Mouse (Mus musculus): ENCODE data around the gene Gpc3.

Gene Gpc3

DNA sequence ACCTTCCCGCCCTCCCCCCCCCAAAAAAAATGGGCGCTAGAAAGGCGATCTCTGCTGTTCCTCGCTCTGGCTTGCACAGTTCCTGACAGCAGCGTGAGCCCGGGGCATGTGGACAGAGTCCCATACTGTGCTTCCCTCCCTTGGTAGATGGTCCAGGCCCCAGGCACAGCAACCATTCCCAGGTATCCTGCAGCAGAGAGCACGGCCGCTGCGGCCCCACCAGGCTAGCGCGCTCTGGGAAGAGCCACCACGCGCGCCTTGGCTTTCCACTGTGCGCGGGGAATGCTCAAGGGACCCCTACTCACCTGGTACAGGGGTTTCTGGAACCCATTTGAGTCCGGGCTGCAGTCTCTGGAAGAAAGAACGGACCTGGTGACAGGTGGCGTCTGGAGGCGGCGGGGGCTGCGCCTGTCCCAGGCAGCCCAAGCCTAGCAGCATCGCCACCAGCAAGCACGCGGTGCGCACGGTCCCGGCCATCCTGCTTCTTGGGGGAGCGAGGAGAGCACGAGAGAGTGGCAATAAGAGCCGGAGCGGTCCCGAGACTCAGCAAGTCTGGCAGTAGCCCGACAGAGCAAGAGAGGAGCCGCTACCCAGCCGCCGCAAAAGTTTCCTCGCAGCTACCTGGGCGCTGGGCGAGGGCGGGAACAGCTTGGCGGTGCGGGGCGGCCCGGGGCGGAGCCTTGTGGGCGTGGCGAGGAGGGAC is at the start of gene Gpc3:
Gene Gpc3, minus strand, starts transcription at position 623 of the 703 bp plus-strand sequence.
- DNase-seq (ENCODE audit: low spot score in 2 of 2): peak in 1 of 2 experiments; percentile 61

- DNase-seq (ENCODE audit: low spot score in 2 of 2): peak in 1 of 2 experiments; percentile 20
These were observed 38.2 kb upstream of the Gpc3 start for GRCm38 (mm10) chrX:52651975-52652374.

- no peak for DNase-seq (ENCODE audit: low spot score in 2 of 2)
These were observed 37.8 kb upstream of the Gpc3 start for GRCm38 (mm10) chrX:52651472-52651948.

DNA sequence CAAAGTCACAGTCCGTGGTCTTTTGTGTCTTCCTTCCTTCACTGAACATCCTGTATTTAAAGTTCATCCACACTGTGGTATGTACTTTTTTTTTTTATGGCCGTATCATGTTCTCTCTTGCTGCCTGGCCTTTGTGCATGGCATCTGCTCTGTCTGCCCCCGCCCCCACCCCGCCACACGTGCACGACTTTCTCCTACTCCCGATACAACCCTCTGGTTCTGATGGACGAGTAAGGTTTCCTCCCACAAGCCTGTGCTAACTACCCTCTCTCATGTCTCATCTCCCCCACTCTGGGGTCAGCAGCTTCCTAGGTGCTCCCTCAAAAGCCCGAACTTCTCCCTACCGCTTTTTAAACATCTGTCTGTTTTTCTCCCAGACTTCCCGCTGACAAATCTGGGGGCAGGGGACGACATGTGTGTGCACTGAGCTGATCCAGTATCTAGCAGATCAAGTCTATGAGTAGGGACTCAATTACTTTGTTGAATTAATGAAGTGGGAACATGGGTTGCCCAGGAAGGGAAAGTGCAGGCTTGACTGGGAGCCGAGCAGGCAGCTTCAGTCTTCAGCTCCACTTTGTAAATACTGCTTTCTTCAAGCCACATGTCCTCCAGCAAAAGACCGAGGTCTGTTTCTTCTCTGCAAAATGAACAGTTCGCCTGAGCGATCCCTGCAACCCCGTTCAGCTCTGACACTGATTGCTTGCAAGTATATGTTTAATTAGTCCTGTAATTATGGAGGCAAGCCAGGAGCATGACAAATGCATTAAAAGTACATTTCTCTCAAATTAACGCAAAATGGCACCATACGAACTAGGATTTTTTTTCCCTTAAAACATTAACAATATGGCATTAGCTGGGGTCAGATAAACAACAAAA is 35.4 kb upstream of the Gpc3 start:
- no peak for DNase-seq (ENCODE audit: low spot score in 2 of 2)

GRCm38 (mm10) chrX:52644393-52644792 is 30.6 kb upstream of the Gpc3 start:
- DNase-seq (ENCODE audit: low spot score in 2 of 2): no peak

DNA sequence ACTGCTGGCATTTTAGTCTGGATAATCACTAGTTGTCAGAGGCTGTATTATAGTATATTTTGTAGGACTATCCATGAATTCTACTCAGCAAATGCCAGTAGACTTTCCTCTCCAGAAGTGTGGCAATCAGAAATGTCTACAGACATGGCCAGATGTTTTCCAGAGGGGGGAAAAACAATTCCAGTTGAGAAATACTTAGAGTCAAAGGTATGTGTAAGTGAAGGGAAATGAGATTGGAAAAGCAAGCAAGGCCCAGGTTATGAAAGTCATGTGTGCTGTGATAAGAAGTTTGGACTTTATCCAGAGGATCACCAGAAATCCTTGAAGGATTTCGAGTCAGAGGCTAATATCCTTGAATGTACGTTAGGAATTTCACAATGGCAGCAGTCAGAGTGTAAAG is 29.6 kb upstream of the Gpc3 start:
- DNase-seq (ENCODE audit: low spot score in 2 of 2): no peak

DNA sequence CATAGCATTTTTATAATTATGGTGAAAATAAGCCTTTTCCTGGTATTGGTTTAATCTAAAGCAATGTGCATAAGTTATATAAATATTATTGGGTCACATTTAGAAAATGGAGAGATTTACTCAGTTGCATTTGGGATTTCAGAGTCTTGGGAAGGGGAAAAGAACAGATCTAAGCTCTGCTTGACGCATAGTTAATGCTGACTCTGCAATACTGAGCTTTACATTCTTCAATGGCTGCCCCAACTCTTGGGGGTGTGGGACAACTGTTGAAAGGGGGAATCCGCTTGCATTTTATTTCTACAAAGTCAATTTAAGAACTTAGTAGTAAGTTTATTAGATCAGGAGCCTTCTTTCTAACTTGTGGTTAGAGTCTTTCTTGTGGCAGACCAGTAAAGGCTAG is 28.4 kb upstream of the Gpc3 start:
- DNase-seq (ENCODE audit: low spot score in 2 of 2): no peak

- DNase-seq (ENCODE audit: low spot score in 2 of 2): no peak
These were observed 23.7 kb upstream of the Gpc3 start for GRCm38 (mm10) chrX:52637419-52637818.

DNA sequence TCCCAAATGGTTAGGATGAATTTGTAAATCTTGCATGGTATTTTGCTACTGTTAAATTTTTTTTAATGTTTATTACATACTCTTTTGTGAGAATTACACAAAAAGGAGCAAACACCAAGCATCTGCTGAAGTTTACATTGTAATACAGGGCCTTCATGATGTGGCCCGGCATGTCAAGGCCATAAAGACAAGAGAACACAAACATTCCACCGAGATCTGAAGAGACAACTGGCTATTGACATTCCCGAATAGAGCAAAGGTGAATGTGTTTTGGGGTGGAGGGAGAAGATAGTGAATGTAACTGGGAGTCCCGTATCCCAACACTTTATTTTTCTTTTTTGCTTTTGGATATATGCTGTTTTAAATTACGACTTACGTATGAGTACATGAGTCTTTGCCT is 20.2 kb upstream of the Gpc3 start:
- DNase-seq (ENCODE audit: low spot score in 2 of 2): no peak

- DNase-seq (ENCODE audit: low spot score in 2 of 2): no peak
These were observed 19.1 kb upstream of the Gpc3 start for GRCm38 (mm10) chrX:52632688-52633324.

- no peak for DNase-seq (ENCODE audit: low spot score in 2 of 2)
These were observed 13.4 kb upstream of the Gpc3 start for GRCm38 (mm10) chrX:52626963-52627716.

DNA sequence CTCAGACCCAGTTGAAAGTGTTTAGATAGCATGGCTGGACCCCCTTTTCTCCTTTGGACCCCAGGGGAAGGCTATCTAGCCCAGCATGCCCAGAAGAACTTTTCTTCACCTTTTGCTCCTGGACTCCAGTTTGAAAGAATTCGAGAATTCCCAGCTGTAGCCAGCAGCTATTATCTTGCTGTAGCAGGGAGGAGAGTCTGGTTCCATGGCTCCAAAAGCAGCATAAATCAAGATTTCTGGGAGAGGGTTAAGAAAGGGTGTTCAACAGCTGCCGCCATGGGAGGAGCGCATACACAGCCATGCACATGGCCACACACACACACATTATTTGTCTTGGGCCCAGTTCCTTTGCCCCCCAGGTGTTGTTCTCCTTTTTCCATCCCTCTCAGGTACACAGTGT is 4.1 kb upstream of the Gpc3 start:
- DNase-seq (ENCODE audit: low spot score in 2 of 2): no peak

DNA sequence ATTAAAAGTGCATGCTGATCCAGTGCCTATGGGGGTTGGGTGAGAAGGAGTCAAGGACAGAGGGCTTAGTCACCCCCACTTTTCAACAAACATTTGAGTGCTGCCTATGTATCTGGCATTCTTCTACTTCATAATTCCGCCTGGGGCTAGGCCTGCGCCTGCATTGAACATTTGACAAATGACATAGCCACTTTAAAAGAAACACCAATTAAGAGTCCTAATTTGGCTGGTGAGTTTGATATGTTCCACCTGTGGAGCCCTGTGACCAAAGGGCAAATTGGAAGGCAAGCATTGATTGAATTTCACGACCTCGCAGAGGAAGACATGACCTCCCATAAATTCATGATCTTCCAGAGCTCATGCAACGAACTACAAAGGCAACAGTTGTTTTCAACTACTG is 2.4 kb upstream of the Gpc3 start:
- no peak for DNase-seq (ENCODE audit: low spot score in 2 of 2)

GRCm38 (mm10) chrX:52614031-52614381 is 256 bp upstream of the Gpc3 start:
- DNase-seq (ENCODE audit: low spot score in 2 of 2): peak; percentile 21 to 35

GRCm38 (mm10) chrX:52612806-52613205 is 944 bp downstream of the Gpc3 start:
- DNase-seq (ENCODE audit: low spot score in 2 of 2): no peak

- peak in 1 of 2 experiments; percentile 6 for DNase-seq (ENCODE audit: low spot score in 2 of 2)
These were observed 1.6 kb downstream of the Gpc3 start for GRCm38 (mm10) chrX:52611987-52612670.

DNA sequence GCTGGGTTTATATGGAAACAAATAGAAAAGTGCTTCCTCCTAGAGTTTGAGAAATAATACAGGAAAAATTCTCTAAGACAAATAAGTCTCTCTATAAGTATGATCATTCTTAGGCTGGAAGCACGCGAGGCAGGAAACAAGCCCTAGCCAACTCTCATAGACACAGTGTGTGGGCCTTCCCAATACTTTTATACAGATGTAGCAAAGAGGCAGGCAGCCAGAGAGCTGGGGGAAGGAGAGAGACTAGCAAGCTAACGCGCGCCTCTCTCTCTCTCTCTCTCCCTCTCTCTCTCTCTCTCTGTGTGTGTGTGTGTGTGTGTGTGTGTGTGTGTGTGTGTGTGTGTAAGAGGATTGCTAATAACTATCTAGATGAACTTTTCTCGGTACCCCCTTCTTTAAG is 2.2 kb downstream of the Gpc3 start:
- no peak for DNase-seq (ENCODE audit: low spot score in 2 of 2)

GRCm38 (mm10) chrX:52603143-52603542 is 10.6 kb downstream of the Gpc3 start:
- no peak for DNase-seq (ENCODE audit: low spot score in 2 of 2)

DNA sequence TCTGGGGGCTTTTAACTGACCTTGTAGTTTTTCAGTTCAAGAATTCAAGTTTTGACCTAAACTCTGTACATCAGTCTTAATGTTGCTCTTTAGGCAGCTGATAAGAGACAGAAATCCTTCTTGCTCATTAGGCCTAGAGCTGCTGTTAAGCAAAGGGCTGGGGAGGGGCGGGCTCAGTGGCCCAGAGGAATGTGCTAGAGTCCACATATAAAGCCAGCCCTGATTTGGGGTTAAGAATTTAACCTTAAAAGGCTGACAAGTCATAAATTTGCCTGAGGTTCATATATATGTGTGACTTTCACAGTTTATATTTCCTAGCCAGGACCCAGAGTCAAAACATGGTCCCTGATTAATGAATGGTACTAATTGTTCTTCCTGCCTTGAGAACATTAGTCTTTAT is 14.5 kb downstream of the Gpc3 start:
- DNase-seq (ENCODE audit: low spot score in 2 of 2): no peak

DNA sequence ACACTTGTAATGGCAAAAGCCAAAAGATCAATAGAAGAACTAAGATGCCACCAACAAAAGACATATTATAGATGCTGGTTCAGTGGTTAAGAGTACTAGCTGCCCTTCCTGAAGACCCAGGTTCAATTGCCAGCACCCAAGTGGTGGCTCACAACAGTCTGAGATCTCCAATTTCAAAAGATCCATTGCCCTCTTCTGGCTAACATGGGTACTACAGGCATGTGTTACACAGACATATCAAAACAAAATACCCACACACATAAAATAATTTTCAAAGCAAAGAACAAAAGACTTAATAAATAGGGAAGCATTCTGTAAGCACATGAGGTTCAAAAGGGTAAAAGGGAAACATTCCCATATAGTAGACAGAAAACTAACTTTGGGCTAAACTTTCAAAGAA is 26.1 kb downstream of the Gpc3 start:
- DNase-seq (ENCODE audit: low spot score in 2 of 2): no peak

- no peak for DNase-seq (ENCODE audit: low spot score in 2 of 2)
These were observed 53.8 kb downstream of the Gpc3 start for GRCm38 (mm10) chrX:52559995-52560394.
